Mouse (Mus musculus) monocyte, adult 5-6 weeks (primary cell): Measurements from ENCODE around the gene Acap1. TPM values are rescaled to one million over a fixed set of nuclear protein-coding genes. Genes with fewer than 3 reads are reported as not detected.
"Not testable (repeated sequence)": the region's sequence is repeated elsewhere in the genome, so short reads cannot be mapped to it uniquely, and the experiment has no call there.

Source experiments
- ATAC-seq: fragments of 153-309, 156-312 bp; replicated peaks from 2 replicates; pipeline ENCODE4 v1.8.0; 2017; ENCODE audit warnings: mild to moderate bottlenecking; ENCODE audit not compliant: low TSS enrichment, insufficient number of reproducible peaks, severe bottlenecking, poor library complexity, low FRiP score
- total RNA-seq: library from RNA; stranded (forward); fragments of 200-1000, 200-491, 200-594 nt; gene quantifications from 3 replicates; pipeline ENCODE4 v1.2.3, GENCODE M21; 2017

Gene Acap1
- total RNA-seq, 1 experiment from 2014 or later, result 83.6 TPM

GRCm38 (mm10) chr11:69880853-69881603 lies 14.3 kb downstream of the Acap1 start, which contains the start of gene Kctd11:
Kctd11 (minus strand) TSS chr11:69881406.
- ATAC-seq, result peak; percentile 62

DNA sequence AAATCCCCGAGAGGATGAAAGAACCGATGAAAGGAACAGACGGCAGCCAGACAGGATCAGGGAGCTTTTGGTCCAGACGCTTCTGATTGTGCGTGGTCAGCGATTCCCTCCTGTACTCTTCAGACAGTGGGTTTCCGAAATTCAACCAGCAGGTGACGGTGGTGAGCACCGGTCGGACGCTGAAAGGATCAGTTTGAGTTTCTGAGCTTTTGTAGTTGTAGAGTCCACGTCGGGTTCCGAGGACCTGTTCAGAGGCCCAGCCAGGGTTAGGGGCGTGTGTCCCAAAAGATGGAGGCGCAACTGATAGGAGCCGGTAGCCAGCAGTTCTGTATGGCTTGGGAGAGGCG lies 14.9 kb downstream of the Acap1 start:
- peak; percentile 42 for ATAC-seq

GRCm38 (mm10) chr11:69879711-69880110 lies 15.6 kb downstream of the Acap1 start:
- ATAC-seq, result no peak

DNA sequence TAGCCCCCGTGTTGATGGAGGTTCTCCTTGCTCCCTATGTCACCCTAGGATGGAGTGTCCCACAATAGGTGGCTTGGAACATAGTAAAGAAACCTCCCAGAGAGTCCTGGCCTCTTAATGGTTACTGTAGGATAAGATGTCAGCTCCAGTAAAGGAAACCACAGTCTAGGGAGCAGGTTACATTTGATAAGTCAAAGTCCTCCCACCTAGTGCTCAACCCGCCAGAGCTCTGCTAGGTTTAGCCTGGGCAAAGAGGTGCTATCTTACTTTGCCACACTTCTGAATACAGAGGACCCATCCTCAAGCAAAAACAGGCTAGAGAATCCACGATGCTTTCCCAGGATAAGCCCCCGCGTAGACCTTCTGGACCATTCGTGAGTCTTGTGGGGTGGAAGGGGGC lies 16.4 kb downstream of the Acap1 start:
- no peak for ATAC-seq

GRCm38 (mm10) chr11:69878399-69878798 lies 16.9 kb downstream of the Acap1 start:
- no peak for ATAC-seq

- no peak for ATAC-seq
Measured at GRCm38 (mm10) chr11:69877878-69878277, 17.5 kb downstream of the Acap1 start, which contains the start of gene Tmem95. Tmem95 (minus strand) TSS chr11:69878018.

- ATAC-seq, result peak; percentile 67
Measured at GRCm38 (mm10) chr11:69876867-69877266, 18.5 kb downstream of the Acap1 start.

GRCm38 (mm10) chr11:69876186-69876585 lies 19.2 kb downstream of the Acap1 start:
- no peak for ATAC-seq

GRCm38 (mm10) chr11:69872451-69872850 lies 22.9 kb downstream of the Acap1 start:
- no peak for ATAC-seq

DNA sequence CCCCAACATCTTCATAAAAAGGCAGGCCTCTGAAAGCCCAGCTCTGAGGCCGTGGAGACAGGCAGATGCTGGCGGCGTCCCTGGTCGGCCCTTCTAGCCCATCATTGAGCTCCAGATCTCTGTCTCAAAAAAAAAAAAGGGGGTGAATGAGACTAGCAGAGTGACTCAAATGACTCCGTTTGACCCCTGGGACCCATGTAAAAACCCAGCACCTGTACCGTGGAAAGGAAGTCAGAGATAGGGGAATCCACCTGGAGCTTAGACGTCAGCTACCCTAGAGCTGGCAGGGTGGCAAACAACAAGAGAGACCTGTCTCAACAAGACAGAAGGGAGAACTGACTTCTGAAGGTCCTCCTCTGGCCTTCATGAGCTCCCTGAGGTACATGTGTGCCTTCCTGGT lies 23.5 kb downstream of the Acap1 start:
- ATAC-seq, result no peak

DNA sequence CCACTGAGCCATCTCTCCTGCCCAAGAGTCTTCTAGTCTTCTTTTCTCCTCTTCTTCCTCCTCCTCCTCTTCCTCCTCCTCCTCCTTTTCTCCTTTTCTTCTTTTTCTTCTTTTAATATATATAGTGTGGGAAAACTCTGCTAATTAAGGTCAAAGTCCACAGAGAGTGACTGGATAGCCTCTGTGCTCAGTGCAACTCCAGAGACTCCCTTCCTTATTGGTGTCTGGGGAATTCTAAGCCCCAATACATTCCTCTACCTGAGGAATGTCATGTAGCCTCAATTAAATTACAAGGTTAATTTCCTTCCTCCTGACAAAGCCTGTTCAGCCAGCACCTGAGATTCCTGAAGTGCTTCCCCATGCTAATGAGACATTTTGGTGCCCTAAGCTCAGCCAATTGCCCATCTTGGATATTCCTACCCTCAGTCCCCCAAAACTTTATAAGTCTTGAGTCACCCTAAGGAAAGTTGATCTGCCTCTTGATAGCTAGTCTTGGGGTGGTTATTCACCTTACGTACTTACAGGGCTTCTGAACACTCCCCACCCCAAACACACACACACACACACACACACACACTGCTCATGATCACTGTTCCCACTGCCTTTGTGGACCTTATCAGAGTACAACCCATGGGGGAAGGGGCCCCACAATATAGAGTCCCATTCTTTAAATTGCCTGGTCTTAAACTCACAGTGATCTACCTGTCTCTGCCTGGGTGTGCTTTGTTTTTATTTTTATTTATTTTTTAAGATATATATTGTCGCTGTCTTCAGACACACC lies 24.9 kb downstream of the Acap1 start:
- no peak for ATAC-seq

DNA sequence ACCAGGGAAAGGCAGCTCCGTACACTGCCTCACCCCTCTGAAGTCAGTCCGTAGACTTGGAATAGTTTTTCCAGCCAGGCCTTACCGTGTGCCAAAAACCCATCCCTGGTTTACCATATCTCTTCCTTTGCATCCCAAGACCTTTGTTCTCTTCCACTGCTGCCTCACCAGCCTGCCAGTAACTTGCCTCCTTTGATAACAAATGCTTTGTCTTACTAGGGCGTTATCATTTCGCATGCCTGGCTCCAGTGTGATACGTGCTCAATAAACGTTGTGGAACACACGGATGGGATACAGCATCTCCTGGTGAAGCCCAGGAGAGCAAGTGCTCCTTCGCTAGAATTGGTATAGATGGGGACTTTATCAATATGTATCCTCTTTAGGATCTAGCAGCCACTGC lies 28.0 kb downstream of the Acap1 start:
- no peak for ATAC-seq

GRCm38 (mm10) chr11:69865561-69865960 lies 29.8 kb downstream of the Acap1 start:
- ATAC-seq, result no peak

DNA sequence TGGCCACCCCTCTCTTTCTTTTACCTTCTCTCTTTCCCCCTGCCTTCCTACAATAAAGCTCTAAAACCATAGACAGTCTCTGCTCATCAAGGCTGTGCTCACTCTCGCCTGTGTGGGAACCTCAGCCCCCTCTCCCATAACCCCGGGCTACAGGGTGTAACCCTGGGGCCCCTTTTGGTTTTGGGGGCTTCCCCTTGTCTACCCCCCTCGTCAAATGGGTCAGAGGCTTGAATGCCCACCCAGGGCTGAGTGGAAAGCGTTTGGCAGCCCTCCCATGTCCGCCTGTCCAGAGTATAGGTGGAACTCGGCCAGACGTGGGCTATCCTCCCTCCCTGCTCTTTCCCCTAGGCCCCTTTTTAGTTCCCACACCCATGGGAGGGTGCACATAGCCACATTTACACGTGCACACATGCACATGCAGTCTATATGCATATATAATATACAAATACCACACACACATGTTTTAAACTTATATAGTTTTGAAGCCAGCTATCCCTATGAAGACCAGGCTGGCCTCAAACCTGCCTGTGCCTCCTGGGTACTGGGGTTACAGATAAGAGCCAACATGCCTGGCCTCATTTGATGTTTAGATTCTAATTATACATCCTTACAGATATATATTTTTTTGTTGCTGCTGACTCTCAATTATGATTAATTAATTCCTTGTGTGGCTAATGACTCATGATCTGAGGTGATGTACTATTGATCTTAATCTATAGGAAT lies 31.0 kb downstream of the Acap1 start:
- no peak for ATAC-seq

DNA sequence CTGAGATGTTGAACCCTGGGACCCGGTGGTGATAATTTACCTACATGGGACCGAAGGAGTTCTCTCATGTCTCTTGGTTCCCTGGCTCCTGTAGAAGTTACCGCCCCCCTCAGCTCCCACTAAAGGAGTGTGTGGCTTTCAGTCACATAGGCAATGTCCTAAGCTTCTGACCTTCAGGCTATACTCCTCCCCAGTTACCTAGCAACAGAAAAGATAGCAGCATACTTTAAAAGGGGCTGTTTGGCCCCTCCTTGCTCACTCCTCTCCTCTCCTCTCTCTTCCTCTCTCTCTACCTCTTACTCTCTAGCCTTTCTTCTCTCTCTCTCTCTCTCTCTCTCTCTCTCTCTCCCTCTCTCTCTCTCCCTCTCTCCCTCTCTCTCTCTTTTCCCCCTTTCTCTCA lies 31.6 kb downstream of the Acap1 start:
- ATAC-seq, result not testable (repeated sequence)

GRCm38 (mm10) chr11:69858113-69858998 lies 37.0 kb downstream of the Acap1 start, which contains the start of gene Tnk1:
Tnk1 (minus strand) TSS chr11:69858730.
- ATAC-seq, result no peak

- 0 out of 2 replicates have a peak, but pooled peaks have one; percentile 38 for ATAC-seq
Measured at GRCm38 (mm10) chr11:69855347-69855746, 40.0 kb downstream of the Acap1 start.

DNA sequence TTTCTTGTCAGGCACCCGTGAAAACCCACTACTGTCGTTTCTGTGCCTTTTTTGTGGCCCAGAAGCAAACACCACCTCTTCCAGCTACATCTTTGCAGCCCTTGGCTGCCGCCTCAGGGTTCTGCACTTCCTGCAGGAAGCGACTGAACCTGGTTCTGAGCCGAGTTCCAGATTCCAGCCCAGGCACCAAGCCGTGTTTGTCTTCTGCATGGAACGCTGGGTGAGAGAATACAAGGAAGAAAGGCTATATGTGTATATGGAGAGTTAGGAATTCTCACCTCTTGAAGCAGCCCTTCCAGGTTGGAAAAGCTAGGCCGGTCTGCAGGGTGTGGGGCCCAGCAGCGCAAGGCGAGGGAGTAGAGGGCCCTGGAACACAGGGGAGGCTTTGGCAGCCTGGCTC lies 40.7 kb downstream of the Acap1 start:
- no peak for ATAC-seq
